Mouse (Mus musculus): ENCODE data around the gene Tmcc1.

The Tmcc1 gene

DNA sequence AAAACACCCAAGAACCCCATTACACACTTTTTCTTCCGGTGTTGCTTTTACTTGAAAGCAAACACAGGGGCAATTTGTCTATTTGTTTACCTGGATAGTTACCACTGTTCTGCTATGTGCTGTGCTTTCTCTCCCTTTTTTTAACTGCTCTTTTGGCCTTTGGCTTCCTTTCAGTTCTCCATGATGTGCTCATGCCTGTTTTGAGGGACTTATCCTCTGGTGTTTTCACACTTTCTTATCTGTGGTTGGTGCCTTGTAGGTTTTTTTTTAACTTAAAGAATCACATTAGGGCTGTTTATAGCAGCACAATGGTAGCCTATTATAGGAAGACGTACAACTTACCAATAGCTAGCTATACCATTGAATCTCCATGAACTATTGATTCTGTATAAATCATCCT, 51.6 kb downstream of the Tmcc1 start:
- no peak for DNase-seq

DNA sequence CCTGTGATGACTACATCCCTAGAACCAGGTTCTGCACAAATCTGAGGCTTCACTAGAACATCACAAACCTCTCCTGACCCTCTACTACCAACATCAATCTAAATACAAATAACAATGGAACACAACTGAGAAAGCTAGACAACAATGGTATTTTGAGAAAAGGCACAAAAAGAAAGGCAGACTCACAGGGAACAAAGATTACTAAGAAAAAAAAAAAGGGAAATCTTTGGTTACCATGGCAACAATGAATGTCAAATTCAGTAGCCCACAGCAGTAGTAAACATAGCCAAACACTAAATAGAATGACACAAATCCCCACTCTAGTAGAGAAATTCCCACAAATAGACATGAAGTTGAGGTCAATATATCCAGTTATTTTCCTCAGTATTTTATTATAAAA, 52.5 kb downstream of the Tmcc1 start:
- DNase-seq, result no peak

DNA sequence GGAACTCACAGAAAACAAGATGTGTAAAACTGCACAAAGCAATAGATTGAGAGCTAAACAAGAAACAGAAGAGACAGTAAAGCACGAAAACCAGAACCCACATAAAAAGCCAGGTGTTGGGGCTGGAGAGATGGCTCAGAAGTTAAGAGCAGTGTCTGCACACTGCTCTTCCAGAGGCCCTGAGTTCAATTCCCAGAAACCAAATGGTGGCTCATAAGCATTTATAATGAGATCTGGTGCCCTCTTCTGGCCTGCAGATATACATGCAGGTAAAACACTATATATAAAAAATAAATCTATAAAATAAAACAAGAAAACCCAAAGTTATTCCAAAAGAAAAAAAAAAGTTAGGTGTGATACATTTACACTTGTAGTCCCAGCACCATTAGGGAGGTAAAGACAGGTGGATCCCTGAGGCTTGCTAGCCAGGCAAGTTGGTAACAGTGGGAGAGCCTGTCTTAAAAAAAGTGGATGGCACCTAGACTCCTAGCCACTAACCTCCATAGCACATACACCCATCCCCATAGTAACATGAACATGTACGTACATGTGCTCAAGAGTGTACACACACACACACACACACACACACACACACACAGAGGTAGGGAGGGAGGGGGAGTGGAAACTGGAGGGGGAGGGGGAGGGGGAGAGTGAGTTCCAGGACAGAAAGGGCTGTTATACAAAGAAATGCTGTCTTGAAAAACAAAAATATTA, 54.0 kb downstream of the Tmcc1 start:
- peak in 1 of 2 experiments; percentile 26 for DNase-seq

DNA sequence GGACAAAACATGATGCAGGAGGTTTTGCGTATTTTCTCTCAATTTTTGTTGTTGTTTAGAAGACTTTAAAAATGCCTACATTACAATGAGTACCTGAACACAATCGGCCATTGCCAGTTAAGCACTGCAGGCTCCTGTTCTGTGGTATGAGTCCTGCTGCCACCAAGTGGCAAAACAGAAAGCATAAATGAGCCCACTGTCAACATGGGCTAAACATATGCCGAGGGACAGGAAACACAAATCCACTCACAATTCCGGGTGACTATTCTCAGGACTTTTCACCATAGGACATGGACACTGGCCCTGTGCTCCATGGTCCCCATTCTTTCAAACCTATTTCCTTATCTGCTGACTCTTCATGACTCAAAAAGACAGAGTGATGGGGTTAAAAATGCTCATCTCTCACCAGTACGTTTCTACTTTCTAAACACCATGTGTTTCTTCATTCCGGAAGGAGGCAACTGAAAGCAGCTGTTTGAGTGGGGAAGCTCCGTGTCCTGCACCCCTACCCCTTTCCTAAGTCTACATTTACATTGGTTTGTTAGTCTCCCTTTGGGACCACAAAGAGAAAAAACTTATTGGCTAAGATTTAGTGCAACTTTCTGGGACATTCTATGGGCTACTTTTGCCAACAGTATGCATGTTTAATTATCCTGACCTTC, 57.2 kb downstream of the Tmcc1 start:
- DNase-seq, result peak; percentile 42 to 52

DNA sequence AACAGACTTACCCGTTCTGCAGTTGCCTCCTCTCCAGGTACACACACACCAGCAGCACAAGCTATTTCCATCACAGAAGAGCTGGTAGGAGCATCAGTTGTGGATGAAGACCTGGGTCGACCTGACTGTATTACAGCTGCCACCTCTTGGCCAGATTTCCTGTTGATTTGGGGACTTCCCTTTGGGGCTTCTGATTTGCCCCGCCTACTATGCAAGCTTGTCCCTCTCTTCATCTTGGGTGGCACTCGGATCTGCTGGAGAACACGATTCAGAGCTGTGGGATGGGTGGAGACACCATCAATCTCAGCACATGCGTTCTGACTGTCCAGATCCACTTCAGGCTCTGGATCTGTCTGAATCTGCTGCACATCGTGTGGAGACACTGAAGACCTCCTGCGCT, 59.5 kb downstream of the Tmcc1 start:
- DNase-seq, result no peak

DNA sequence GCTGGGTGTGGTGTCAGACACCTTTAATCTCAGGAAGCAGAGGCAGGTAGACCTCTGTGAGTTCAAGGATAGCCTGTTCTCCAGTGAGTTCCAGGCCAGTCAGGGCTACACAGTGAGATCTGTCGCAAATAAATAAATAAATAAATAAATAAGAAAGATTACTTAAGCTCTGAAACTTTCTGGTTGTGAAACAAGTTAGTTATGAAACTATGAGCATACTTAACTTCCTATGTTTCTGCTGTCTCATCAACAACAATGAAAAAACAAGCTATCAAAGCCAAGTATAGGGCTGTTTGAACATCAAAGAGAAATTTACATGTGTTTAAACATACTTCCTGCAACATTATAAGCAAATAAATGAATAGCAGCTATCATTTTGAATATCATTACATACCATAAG, 61.5 kb downstream of the Tmcc1 start:
- no peak for DNase-seq

DNA sequence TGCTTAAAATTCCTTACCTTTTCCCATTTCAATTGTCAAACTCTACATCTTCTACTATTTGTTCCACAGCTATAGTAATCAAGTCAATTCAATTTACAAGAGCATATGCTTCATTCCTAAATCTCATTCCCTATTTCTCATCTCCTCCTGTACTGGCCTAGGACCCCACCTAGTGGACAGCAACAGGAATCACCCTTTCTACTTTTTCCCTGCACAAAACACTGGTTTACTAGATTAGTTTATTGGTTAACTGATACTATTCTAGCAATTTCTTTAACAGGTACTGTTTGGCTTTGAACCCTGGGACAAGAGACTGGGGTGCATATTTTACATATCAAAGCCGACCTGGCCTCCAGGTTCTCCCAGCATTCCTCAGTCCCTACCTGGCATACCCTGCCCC, 64.6 kb downstream of the Tmcc1 start:
- peak; percentile 63 to 69 for DNase-seq

DNA sequence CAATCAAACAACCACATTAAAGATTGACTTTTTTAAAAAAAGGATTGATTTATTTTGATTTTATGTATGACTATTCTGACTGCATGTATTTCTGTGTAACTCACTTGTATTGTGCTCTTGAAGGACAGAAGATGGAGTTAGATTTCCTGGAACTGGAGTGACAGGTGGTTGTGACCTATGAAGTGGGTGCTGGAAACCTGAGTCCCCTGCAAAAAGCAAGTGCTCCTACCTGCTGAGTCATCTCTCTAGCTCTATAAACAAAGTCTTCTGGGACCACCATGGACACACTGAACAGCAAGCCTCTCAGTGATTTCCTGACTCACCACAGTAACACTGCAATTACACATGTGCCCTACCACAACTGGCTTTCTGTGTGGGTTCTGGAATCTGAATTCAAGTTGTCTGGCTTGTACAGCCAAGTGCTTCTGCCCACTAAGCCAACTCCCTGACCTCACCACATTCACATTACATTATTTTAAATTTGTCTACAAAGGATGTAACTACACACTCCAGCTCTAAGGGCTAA, 65.3 kb downstream of the Tmcc1 start:
- DNase-seq, result no peak

DNA sequence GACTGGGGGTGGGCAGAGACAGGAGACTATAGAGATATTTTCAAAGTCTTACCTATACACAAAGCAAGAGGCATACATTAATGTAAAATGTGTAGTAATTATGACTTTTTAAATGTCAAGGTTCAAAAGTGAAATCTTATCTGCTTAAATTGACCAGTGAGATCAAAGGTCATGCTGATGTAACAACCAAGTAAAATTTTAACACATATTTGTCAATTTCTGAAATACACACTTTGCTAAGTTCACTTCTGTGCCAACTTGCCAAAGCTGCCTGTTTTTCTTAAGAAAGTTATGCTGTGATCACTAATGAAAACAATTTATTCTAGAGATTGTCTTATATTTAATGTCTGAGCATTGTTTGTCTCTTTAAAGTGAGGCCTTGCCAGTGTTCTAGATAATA, 66.7 kb downstream of the Tmcc1 start:
- DNase-seq, result no peak

DNA sequence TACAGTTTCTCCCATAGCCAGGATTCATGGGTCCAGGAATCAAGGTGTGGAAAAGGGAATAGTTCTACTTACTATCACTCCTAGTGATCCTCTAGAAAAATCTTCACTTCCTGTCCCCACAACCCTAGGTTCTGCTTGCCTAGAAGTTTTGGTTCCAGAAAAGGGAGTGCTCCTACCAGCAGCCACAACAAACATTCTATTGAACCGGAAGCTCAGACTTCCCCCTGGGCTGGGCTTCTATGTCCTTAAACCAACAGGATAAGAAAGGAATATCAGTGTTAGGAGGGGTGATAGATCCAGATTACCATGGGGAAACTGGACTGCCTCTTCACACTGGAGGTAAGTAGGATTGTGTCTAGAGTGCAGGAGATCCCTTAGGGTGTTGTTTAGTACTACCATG, 70.4 kb downstream of the Tmcc1 start:
- DNase-seq, result no peak

DNA sequence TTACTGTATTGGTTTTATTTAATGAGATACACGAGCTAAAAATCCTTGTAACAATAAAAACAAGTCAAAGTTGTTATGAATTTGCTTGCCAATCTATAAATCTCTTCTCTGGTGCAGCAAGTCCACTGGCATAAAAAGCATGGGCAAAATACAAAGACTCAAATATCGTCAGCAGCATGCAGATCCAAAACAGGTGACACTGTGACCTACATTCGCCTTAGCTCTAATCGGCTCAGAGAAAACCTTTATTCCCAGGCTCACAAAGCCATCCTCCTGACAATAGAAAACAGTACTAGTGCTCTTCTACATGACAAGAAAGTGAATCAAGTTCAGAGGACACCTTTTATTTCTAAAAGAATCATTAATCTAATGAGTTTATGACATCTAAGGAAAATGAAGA, 73.6 kb downstream of the Tmcc1 start:
- DNase-seq, result peak in 1 of 2 experiments; percentile 17

DNA sequence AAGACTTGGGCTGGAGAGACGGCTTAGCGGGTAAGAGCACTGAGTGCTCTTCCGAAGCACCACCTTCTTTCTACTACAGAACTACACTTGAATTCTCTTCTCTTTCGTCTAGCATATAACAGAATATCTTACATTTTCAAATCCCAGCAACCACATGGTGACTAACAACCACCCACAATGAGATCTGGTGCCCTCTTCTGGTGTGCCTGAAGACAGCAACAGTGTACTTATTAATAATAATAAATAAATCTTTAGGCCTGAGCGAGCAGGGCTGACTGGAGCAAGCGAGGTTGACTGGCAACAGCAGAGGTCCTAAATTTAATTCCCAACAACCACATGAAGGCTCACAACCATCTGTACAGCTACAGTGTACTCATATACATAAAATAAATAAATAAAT, 76.7 kb downstream of the Tmcc1 start:
- DNase-seq, result peak in 1 of 2 experiments; percentile 16

DNA sequence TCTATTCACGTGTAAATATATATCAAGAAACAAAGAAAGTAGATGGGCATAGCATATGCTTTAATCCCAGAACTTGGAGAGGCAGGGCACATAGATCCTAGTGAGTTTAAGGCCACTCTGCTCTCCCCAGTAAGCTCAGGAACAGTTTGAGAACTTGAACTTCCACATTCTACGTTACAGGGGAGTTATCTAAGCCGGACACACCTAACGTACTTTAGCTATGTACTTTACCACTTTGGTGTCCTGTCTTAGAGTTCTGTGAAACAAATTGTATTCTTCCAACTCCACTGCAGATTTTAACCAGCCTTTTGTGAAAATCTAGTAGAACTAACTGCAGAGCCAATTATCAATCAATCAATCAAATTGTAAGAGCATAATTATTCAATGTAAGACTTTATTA, 82.7 kb downstream of the Tmcc1 start:
- DNase-seq, result no peak

DNA sequence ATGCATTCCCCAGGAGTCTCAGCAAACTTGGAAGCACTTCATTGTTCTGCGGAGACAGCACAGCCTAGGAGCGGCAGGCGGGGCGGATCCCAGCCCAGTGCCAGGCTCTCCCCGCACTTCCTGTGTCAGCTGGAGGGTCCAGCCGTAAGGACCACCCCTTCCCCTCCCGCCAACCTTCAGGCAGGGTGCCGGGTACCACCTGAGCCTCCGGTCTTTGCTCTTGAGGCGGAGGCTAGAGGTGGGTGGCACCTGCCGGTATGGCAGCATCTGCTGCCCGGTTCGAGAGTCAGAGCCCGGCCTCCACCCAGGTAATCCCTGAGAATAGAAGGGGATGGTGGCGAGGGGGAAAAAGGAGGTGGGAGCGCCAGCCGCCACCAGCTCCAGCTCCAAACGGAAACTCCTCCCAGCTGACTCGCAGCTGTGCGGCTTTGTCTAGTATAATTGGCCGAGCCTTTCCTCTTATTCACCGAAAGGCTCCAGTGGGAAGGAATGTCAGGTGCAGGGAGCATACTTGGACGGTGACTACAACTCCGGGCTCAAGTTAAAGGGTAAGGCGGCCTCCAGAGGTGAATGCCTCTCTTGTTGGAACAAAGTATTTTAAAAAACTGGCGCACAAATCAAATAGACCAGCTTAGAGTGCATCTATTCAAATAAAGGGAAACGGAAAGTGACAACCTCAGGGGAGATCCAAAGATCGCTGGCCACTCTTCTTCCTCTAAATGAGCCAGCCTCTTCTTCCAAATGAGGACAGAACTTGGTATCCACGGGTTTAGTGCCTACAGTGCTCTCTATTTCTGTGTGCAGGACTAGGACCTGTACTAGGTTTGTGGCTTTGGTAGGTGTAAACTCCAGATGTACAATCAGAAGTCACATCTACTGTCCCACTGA, 85.6 kb downstream of the Tmcc1 start:
- DNase-seq, result peak; percentile 80 to 87

DNA sequence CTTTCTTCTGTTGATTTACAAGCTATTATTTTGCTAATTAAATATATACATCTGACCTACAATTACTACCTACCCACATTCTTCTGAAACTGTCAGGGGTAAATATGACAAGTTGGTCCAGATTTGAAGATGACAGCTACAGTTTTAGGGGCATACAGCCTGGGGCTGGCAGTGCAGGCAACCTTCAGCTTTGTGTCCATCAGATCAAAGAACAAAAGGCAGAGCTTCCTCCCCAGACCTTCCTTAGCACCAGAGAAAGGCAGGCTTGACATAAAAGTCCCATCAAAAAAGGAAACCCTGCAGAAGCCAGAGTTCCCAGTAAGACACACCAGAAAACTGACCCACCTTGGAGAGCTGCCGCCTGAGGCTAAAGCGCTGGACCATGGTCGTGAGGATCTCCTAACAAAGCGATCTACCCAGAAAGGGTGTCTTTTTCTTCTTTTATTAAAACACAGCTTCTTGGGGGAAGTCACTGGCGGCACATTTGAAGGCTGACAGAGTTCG, 86.3 kb downstream of the Tmcc1 start:
- no peak for DNase-seq

DNA sequence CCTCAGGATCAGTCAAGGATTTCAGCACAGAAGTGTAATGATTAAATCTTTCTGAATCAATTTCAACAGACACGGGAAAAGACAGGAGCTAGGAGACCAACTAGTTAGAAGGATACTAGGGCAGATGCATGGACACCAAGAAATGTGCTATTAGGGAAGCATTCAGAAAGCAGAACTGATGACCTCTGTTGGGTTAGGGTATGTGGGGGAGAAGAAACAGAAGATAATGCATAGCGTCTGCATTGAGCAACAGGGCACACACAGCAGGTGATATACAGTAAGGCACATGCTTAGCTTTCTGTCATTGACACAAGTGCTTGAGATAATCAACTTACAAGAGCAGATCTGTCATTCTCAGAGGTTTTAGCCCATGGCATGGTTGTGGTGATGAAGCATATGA, 95.7 kb downstream of the Tmcc1 start:
- no peak for DNase-seq

DNA sequence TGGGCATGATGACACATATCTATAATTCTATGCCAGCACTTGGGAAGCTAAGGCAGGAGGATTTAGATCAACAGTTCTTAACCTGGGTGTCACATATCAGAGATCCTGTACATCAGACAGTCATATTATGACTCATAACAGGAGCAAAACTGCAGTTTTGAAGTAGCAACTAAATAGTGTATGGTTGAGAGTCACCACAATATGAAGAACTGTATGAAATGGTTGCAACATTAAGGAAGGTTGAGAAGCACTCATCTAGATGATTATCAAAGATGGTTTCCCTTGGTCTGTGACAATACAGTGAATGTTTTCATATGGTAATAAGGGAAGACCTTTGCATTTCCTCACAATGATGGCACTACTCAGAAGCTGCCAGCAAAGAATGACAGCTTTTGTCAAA, 103.9 kb downstream of the Tmcc1 start:
- DNase-seq, result no peak

DNA sequence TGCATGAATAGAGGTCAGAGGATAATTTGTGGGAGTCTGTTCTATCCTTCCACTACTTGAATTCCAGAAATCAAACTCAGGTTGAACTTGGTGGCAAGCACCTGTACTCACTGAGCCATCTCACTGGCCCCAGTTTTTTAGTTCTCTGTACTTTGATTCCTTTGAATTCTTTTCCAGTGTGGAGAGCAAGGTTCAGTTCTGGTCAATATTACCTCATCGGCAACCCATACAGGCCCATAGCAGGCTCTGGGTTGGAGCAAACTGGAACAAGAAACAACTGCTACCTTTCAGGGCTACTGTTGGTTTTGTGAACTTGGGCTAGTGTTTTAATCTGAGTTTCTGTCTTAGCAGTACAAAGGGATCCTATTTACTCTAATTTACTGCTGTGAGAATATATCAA, 107.2 kb downstream of the Tmcc1 start:
- no peak for DNase-seq

DNA sequence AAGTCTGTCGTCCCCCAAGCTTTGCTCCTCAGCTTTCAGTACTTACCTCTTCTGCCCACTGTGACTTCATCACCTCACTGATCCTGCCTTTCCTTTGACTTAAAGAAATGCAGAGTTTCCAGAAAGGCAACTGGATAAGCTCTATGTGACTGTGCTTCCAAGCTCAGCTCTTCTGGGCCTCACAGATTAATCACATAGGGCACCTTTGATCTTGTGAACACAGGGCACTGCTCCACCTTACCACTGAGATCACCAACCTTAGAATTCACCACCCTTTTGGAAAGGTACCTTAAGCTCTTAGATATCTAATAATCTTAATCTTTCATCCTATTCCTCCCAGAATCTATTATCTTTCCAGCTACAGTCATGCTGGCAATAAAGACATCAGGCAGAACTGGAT, 111.0 kb downstream of the Tmcc1 start:
- DNase-seq, result no peak

DNA sequence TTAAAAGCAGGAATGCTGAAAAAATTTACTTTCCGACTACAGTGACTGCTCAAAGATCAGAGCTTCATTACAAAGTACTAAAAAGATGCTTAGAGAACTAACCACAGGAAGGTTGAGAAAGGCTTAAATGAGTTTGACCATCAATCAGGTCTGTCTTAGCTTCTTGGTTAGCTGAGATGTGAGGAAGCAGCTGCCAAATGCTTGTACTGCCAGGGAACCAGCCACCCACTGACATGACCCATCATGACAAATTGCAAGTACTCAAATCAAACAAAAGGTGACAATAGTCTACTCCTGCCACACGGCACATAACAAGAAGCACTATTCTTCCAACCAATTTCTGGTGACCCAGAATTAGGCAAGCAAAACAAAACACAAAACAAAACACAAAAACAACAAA, 111.9 kb downstream of the Tmcc1 start:
- peak in 1 of 2 experiments; percentile 8 for DNase-seq

DNA sequence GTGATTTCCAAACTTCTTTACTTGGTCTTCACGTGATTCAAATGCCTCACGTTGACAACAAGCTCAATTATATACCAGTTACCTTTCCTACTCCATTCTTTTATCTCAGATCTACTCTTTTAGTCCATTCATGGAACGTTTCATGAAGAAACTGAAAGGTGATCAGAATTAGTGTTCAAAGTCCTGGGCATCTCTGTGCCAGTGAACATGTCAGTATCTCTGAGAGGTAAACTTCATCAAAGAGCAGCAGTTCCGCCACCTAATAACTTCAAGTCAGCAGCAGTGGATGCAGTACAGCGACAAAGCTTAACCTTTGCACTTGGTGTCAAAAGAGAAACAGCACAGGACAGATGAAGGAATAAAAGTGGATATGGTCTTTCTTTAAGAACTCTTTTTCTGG, 112.5 kb downstream of the Tmcc1 start:
- no peak for DNase-seq

DNA sequence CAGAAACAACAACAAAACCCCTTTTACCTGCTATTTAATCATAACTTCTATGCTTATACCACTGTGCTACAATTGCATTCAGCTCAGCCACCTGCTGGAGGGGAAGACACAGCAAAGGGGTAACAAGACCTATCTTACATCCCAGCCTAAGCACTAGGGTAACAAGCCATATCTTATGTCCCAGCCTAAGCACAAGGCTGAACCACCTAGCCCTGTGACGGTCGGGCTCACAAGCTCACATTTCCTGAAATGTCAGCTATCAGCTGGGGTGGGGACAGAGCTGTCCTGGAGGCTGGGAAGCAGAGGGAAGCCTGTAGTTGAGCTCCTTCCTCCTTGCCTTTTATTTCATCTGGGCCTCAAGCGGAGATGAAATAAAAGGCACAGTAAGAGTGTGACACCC, 115.7 kb downstream of the Tmcc1 start:
- DNase-seq, result no peak

DNA sequence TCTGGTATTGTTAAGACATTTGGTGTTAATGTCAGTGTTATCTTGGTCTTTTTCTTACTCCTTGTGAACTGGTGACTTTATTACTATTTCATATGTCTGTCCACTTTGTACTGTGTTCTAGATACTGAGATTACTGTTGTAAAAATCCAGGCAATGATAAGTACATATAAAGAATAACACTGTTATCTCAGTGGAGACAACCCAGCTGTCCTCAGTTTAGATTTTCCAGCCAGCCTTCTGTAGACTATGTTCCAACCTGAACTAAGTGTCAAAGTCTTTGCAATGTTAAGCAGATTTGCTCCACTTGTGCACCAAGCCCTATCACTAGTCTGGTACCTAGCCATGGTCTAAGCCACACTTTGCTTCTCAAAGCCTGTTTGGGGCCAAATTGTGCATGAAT, 118.4 kb downstream of the Tmcc1 start:
- DNase-seq, result no peak

Measured in cerebellum, postnatal 10 days (tissue).